Mouse (Mus musculus) adrenal gland, adult (tissue): ENCODE measurements around the gene Prkag2.

ENCODE experiments used
- DNase-seq, 2 experiments: peaks; one replicate each; pipeline ENCODE4 v3.0.0; 2022 to 2023; ENCODE audit warnings: low spot score in 1 of 2; ENCODE audit not compliant: inconsistent age in 2 of 2

The Prkag2 gene

GRCm38 (mm10) chr5:24931578-24932185 is 168.8 kb downstream of the Prkag2 start:
- DNase-seq, result no peak

DNA sequence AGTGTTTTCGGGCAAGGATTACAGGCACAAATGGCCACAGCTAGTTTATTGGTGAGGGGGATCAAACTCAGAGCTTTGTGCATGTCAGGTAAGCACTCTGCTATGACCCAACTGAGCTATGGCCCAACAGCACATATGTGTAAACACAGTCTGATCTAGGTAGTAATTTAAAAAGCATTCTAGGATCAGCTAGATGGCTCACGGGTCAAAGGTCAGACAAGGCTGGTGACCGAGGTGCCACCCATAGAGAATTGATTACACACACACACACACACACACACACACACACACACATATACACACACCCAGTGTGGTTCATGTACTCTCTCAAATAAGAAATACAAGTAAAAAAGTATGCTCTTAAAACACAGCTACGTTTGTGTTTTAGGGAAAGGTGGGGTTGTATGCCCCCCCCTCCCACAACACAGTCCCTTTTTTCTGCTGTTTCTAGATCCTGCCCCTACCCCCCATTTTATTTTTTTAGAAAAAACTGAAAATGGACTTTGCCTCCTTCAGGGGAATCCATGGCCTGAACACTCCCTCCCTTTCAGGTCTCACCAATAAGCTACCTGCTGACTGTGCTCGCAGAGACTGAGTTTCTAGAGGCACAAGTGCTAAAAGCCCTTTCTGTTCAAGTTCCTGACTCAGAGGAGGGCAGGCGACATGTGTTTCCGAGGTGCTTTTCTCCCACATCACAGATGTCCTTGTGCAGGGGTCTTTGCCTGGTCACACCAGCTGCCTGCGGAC is 169.4 kb downstream of the Prkag2 start:
- no peak for DNase-seq

GRCm38 (mm10) chr5:24928816-24929215 is 171.6 kb downstream of the Prkag2 start:
- DNase-seq, result no peak

- no peak for DNase-seq
Measured at GRCm38 (mm10) chr5:24927706-24928105, 172.7 kb downstream of the Prkag2 start.

- DNase-seq, result no peak
Measured at GRCm38 (mm10) chr5:24919155-24919554, 181.3 kb downstream of the Prkag2 start.

GRCm38 (mm10) chr5:24916511-24916910 is 183.9 kb downstream of the Prkag2 start:
- no peak for DNase-seq

DNA sequence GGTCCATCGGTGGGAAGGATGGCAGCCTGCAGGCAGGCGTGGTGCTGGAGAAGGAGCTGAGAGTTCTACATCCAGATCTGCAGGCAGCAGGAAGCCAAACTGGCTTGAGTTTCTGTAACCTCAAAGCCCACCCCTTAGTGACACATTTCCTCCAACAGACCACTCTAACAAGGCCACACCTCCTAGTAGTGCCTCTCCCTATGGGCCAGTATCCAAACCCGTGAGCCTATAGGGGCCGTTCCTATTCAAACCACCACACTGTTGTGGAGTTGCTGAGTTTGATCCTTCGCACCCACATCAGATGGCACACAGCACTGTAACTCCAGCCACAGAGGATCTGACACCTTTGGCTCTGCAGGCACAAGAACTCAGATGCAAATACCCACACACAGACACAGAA is 185.3 kb downstream of the Prkag2 start:
- no peak for DNase-seq

DNA sequence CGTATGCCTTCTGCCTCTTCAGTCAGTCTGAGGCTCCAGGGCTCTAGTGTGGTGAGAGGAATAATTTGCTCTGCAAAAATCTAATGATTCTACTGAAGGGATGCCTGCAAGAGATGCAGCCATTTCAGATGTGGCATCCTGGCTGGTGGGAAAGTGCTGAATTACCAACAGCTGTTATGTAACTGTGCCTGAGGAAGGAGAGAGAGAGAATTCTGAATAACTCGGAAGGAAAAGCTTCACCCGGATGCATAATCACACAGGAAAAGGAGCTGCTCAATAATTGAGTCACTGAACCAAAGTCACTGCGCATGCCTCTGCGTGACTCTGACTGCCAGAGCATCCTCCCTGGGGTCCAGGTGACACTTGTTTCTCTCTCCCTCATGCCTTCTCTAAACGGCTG is 186.8 kb downstream of the Prkag2 start:
- no peak for DNase-seq

DNA sequence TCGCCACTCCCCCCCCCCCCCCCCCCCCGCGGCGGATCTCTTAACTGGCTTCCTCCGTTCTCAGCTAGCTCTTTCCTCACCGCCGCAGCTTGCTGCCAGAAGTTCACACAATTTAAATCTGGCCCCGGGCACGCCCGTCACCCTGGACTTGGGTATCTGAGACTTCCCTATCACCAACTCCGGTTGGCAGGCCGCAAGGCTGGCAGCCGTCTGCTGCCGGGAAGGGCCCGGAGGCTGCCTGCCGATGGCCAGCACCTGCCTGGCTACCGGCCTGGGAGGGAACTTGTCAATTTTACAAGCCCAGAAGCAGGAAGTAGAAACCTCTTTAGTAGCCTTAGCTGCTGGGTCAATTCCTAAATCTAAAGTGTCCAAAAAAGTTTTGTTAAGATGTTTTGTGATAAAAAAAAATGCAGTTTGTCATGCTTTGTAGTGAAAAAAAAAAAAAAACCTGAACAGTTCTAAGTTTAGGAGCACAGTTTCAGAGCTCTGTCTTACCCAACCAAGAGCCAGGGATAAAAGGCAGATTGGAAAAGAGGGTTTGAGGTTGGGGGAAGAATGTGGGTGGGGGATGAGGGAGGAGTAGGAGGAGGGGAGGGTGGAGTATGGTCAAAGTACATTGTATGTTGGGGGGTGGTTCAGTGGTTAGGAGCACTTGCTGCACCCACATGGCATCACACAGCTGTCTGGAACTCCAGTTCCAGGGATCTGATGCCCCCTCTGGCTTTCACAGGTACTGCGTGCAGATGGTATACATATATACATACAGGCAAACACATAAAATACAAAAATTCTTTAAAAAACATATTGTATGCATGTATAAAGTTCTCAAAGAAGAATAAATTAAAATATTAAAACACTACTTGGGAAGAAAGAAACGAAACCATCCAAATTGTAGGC is 191.4 kb downstream of the Prkag2 start:
- no peak for DNase-seq

DNA sequence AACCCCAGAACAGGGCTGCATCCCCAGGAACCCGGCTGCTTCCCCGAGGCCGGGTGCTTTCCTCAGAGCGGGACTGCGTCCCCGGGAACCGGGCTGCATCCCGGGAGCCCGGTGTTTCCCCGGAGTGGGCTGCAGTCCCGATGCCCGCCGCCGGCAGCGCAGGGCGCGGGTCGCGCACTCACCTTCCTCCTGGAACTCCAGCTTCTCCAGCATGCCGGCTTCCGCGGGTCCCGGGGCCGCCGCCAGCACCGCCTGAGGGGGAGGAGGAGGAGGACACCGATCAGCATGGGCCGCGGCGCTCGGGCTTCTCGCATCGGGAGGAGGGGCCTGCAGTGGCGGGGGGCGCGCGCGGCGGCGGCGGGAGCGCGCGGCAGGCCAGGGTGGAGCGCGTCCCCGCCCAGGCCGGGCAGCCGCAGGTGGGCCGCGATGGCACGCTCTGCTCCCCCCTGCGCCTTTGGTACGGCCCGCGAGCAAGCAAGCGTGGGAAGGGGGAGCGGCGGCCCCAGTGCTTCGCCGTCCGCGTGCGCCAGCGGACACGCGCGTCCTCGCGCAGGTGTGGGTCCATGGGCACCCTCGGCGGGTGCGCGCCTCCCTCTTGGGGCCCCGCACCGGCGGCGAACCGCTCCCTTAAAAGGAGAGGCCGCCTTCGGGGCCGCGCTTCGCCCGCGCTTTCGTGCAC is 192.2 kb downstream of the Prkag2 start:
- peak; percentile 91 to 96 for DNase-seq

DNA sequence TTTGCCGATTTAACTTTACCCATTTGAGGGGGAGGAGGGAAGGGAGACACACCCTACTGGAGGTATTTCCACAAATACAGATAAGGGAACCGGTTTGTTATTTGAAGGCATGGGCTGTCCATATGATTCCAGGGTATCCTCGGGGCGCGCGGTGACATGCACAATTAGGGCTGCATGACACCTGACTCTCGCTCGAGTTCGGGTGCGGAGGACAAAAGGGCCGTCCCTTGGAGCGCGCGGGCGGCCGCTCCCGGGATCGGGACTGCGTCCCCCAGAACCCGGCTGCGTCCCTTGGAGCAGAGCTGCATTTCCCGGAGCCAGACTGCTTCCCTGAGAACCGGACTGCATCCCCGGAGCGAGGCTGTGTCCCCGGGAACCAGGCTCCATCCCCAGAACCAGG is 192.7 kb downstream of the Prkag2 start:
- no peak for DNase-seq

- no peak for DNase-seq
Measured at GRCm38 (mm10) chr5:24906844-24907243, 193.6 kb downstream of the Prkag2 start.

DNA sequence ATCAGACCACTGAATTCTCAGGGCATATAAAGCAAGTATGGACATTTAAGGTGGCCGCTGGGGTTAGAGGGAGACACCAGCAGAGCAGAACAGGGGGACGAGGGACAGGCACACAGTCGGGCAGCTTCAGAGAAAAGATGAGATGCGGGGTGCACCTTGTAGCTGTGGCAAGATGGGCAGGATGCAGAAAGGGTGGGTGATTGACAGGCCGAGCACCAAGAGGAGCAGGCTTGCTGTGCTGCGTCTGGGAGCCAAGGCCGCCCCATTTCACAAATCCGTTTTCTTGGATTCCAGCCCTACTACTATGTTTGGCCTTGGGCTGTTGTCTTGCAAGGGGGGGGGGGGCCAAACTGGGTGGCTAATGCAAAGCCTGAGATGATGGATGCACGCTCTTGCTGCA is 195.5 kb downstream of the Prkag2 start:
- peak; percentile 35 to 74 for DNase-seq

GRCm38 (mm10) chr5:24904423-24904822 is 196.0 kb downstream of the Prkag2 start:
- DNase-seq, result no peak

- DNase-seq, result no peak
Measured at GRCm38 (mm10) chr5:24904001-24904400, 196.4 kb downstream of the Prkag2 start.

DNA sequence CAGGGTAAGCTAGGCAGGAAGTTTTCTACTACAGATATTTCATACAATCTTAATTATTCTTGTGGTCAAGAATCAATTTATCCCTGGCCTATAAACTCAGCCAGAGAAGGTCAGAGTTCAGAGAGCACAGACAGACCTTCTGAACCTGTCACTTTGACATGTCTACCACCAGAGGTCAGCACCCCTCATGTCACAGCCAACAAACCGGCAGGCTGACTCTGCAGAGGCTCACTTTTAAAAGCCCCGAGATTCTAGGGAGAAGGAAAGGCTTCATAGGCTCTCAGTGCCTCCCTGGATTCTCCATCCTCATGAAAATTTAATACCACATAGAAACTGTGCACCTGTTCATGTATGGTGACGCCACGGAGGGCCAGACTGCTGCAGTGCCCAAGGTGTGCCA is 197.6 kb downstream of the Prkag2 start:
- DNase-seq, result peak in 1 of 2 experiments; percentile 70

DNA sequence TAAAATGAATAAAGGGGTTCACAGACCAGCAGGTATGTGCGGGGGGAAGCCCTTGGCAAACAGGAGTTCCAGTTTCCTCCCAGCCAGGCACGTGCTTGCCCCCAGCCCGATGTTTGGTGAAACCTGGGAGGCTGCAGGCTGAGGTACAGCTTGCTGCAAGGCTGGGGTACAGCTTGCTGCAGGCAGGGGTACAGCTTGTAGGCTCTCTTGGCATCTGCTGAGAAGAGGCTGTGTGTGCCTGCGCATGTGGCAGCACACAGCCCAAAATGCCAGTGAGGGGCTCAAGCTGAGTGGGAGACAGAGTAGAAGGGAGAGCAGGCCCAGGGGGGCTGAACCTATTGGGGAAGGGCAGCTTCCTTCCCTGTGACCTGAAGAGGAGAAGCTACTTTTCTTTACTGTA is 204.8 kb downstream of the Prkag2 start:
- no peak for DNase-seq

GRCm38 (mm10) chr5:24894814-24895213 is 205.6 kb downstream of the Prkag2 start:
- DNase-seq, result no peak

- DNase-seq, result no peak
Measured at GRCm38 (mm10) chr5:24892461-24892860, 208.0 kb downstream of the Prkag2 start.

GRCm38 (mm10) chr5:24889860-24890259 is 210.6 kb downstream of the Prkag2 start:
- DNase-seq, result no peak

DNA sequence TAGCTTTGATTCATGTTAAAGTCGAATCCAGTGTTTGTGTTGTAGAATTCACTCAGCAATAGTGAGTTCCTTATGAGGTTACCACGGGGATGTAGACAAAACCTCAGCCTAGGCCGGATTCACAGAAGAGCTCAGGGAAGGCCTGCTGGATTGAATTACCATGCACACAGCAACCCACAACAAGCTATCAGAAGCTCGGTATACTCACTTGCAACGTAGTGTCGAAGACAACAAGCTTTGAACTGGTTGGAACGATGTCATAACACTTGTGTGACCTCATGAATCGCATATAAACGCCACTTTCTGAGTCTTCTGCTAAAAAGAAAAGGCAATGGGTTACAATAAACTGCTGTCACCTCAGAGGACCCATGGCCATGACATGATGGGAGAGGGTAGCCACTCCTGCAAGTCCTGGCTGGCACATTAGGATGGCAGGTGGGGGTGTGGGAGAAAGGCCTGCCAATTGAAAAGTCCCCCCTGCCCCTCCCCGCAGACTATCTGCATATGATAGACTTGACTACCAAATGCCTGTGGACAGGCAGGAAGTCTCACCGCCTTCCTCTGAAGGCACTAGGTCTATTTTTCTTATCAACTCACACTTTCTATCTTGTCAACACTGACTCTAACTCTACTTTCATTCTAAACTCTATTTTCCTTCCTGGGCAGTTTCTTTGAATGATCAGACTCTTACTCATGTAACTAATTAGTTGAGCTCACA is 211.4 kb downstream of the Prkag2 start:
- DNase-seq, result no peak
